In the genomic region with DNA sequence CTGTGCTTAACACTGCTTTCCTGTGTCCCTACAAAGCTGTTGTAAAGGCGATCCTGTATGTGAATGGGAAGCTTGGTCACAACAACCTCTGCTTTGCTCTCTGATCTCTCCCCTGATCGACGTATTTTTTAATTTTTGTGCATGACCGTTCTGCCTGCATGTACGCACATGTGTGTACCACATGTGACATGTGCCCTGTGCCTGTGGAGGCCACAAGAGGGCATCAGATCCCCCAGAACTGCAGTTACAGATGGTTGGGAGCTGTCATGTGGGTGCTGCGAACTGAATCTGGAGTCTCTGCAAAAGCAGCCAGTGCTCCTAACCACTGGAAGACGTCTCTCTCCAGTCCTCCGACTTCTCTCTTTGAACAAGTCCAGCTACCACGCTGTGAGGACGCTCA, we compare ENCODE assay signal across 29 mouse cellular contexts. TPM values are rescaled to one million over a fixed set of nuclear protein-coding genes. Genes with fewer than 3 reads are reported as not detected.
DNase-seq lines count a peak whose midpoint lies in the region; ATAC-seq and TF ChIP-seq lines count a peak whose summit lies in the region.
"Had no signal": no experiment of that assay in that cellular context is flagged by ENCODE, and none has a peak within 500 bp of the region (broad histone marks: within the 10 kb centered on the region; RNA-seq: fewer than 3 reads in every experiment).

No protein-coding gene starts in this region.

- 0 out of 2 replicates have a peak, but pooled peaks have one; percentile 17 for ATAC-seq in megakaryocyte progenitor cell, adult 5-6 weeks (replicated peaks; ENCODE audit: poor library complexity)
- ATAC-seq: forebrain, embryonic 15.5 days had no signal

- peaks cover 2% of the 10 kb centered on the region; the same call in 1 of the 2 replicates for H3K36me3 ChIP-seq in kidney, adult 2 months (ENCODE audit: control insufficient read depth, insufficient read depth, low read length)
- peaks cover 14 to 58% of the 10 kb centered on the region in 2 experiments for H3K36me3 ChIP-seq in MEL (ENCODE audit: control insufficient read depth in 1 of 2, insufficient read depth in 2 of 2, low read length in 2 of 2)

- no peak for DNase-seq in kidney, adult 2 months
- no peak for DNase-seq in kidney, adult 11 months
- no peak for DNase-seq in lung, adult 2 months
- DNase-seq in lung, postnatal 25 days (ENCODE audit: low spot score), result no peak
- DNase-seq in MEL (ENCODE audit: low read depth, low spot score), result peak; percentile 44
- DNase-seq in left cerebral cortex, adult 18-20 months (ENCODE audit: low spot score in 2 of 2), result no peak
- DNase-seq: adrenal gland, postnatal 36 days; cerebellum, adult 11 months; cerebellum, adult 9-11 months; gastrocnemius, postnatal 10 days; heart, adult 11 months; heart, postnatal 14 days; kidney, adult 9 months; kidney, postnatal 36 days; right cerebral cortex, postnatal 14 days; spleen, adult 18-20 months had no signal

- WGBS in kidney, adult 2 months, result 95% methylated on average over 10 of the region's 10 CpGs
- 96% methylated on average over 10 of the region's 10 CpGs for WGBS in lung, adult 2 months

- TF ChIP-seq CTCF in kidney, adult 2 months (conservative IDR thresholded peaks at IDR 0.05; ENCODE audit: insufficient read depth, insufficient read length, low read depth, low read length), result peak; percentile 23; the same call in 1 of the 2 replicates
- 0 out of 2 replicates have a peak, but pooled peaks have one; percentile 1 for TF ChIP-seq CTCF in lung, adult 2 months (IDR thresholded peaks at IDR 0.05; ENCODE audit: insufficient read depth, low read length)
- peak; percentile 34 to 60 (median 39); a peak in 5 of 6 replicates for TF ChIP-seq CTCF in MEL (IDR thresholded peaks at IDR 0.05 in 2 of 3, conservative IDR thresholded peaks at IDR 0.05 in 1 of 3; ENCODE audit: control insufficient read depth in 1 of 3, insufficient read depth in 1 of 3, low read depth in 2 of 3, low read length in 3 of 3, poor library complexity in 1 of 3, severe bottlenecking in 1 of 3)

- no peaks in the 10 kb centered on the region for H3K27me3 ChIP-seq in kidney, adult 2 months (replicated peaks; ENCODE audit: control insufficient read depth, insufficient read depth, low read length)
- no peaks in the 10 kb centered on the region for H3K27me3 ChIP-seq in MEL (ENCODE audit: control insufficient read depth in 1 of 2, insufficient read depth in 2 of 2, low read length in 2 of 2)
- H3K27me3 ChIP-seq: CH12.LX; embryonic facial prominence, embryonic 15.5 days; forebrain, embryonic 15.5 days; heart, embryonic 13.5 days; hindbrain, embryonic 13.5 days; lung, embryonic 15.5 days; midbrain, embryonic 12.5 days had no signal

- no peak for TF ChIP-seq POLR2A in kidney, adult 2 months (IDR thresholded peaks at IDR 0.05; ENCODE audit: low read depth, low read length)
- TF ChIP-seq POLR2A in lung, adult 2 months (IDR thresholded peaks at IDR 0.05; ENCODE audit: borderline replicate concordance, extremely low read depth, low read depth, low read length), result no peak
- TF ChIP-seq POLR2A in MEL (IDR thresholded peaks at IDR 0.05; ENCODE audit: control insufficient read depth in 1 of 2, insufficient read depth in 1 of 2, low read depth in 1 of 2, low read length in 2 of 2, poor library complexity in 1 of 2), result no peak

- H3K9me3 ChIP-seq in MEL (replicated peaks; ENCODE audit: insufficient read depth, low read length), result no peaks in the 10 kb centered on the region
- H3K9me3 ChIP-seq: embryonic facial prominence, embryonic 15.5 days; forebrain, embryonic 15.5 days; heart, embryonic 13.5 days; hindbrain, embryonic 13.5 days; lung, embryonic 15.5 days; midbrain, embryonic 12.5 days had no signal

- TF ChIP-seq RAD21 in MEL (IDR thresholded peaks at IDR 0.05; ENCODE audit: low read depth, low read length), result peak; percentile 5; the same call in 1 of the 2 replicates

- TF ChIP-seq EP300 in MEL (IDR thresholded peaks at IDR 0.05; ENCODE audit: low read depth in 1 of 2, low read length in 2 of 2), result no peak

- no peak overlapping the region for H3K9ac ChIP-seq in MEL (ENCODE audit: control insufficient read depth, low read depth, low read length, poor library complexity, severe bottlenecking)
- H3K9ac ChIP-seq: embryonic facial prominence, embryonic 15.5 days; forebrain, embryonic 15.5 days; heart, embryonic 13.5 days; hindbrain, embryonic 13.5 days; lung, embryonic 15.5 days; midbrain, embryonic 12.5 days had no signal

- peaks cover 20% of the 10 kb centered on the region for H3K79me2 ChIP-seq in MEL (ENCODE audit: control insufficient read depth, insufficient read depth, low read length, poor library complexity)

- no peak overlapping the region for H3K27ac ChIP-seq in kidney, adult 2 months (ENCODE audit: insufficient read depth, low read depth, low read length)
- no peak overlapping the region for H3K27ac ChIP-seq in MEL (ENCODE audit: control insufficient read depth, low read depth, low read length)
- H3K27ac ChIP-seq: embryonic facial prominence, embryonic 15.5 days; forebrain, embryonic 15.5 days; heart, embryonic 13.5 days; hindbrain, embryonic 13.5 days; left cerebral cortex, adult 2 months; lung, embryonic 15.5 days; midbrain, embryonic 12.5 days had no signal

- H3K4me3 ChIP-seq in kidney, adult 2 months (ENCODE audit: insufficient read depth, low read depth, low read length), result no peak overlapping the region
- no peak overlapping the region for H3K4me3 ChIP-seq in lung, adult 2 months (replicated peaks; ENCODE audit: extremely low read depth, low read depth, low read length)
- no peak overlapping the region for H3K4me3 ChIP-seq in MEL (ENCODE audit: control insufficient read depth in 1 of 2, insufficient read depth in 1 of 2, low read depth in 2 of 2, low read length in 2 of 2)
- H3K4me3 ChIP-seq: embryonic facial prominence, embryonic 15.5 days; forebrain, embryonic 15.5 days; heart, embryonic 13.5 days; hindbrain, embryonic 13.5 days; left cerebral cortex, adult 2 months; lung, embryonic 15.5 days; midbrain, embryonic 12.5 days had no signal

- 0 out of 2 replicates have a peak, but pooled peaks cover 2% of the 10 kb centered on the region for H3K4me1 ChIP-seq in kidney, adult 2 months (ENCODE audit: control insufficient read depth, insufficient read depth, low read length)
- H3K4me1 ChIP-seq in lung, adult 2 months (ENCODE audit: control insufficient read depth, insufficient read depth, low read length), result no peaks in the 10 kb centered on the region
- H3K4me1 ChIP-seq in MEL (ENCODE audit: control insufficient read depth in 1 of 2, insufficient read depth in 2 of 2, low read length in 2 of 2), result peaks cover 3 to 16% of the 10 kb centered on the region in 2 experiments; a peak in 3 of 4 replicates
- H3K4me1 ChIP-seq: forebrain, embryonic 15.5 days; lung, embryonic 15.5 days; midbrain, embryonic 12.5 days had no signal

TF ChIP-seq in MEL, 35 proteins besides CTCF, POLR2A, EP300 and RAD21:
- TF ChIP-seq MAX (IDR thresholded peaks at IDR 0.05; ENCODE audit: low read length) (peak; percentile 42; the same call in 1 of the 2 replicates), UBTF (IDR thresholded peaks at IDR 0.05; ENCODE audit: borderline replicate concordance, insufficient read depth, low read depth, low read length) (no peak), SMC3 (IDR thresholded peaks at IDR 0.05; ENCODE audit: low read depth, low read length) (peak; percentile 37), GATA1 (IDR thresholded peaks at IDR 0.05; ENCODE audit: low read depth, low read length) (no peak), MYC (IDR thresholded peaks at IDR 0.05; ENCODE audit: low read depth, low read length) (peak; percentile 56; the same call in 1 of the 2 replicates), SIN3A (IDR thresholded peaks at IDR 0.05; ENCODE audit: low read length) (0 out of 2 replicates have a peak, but pooled peaks have one; percentile 24), MXI1 (IDR thresholded peaks at IDR 0.05; ENCODE audit: low read depth, low read length) (peak; percentile 46; the same call in 1 of the 2 replicates)

RNA-seq across cellular contexts. Expression of gene Gpi1, which starts 7.8 kb away (rescaled TPM):
- 413 and 444 TPM in 2 replicates for polyA plus RNA-seq in kidney, adult 2 months (2012; rRNA removed)
- 164 and 199 TPM in 2 replicates for polyA plus RNA-seq in lung, adult 2 months (2012; rRNA removed)
- 270 and 388 TPM in 2 replicates for total RNA-seq in MEL (2012; rRNA removed)
- 1,000 to 10,000 TPM in 1 of 2 experiments, 100 to 1,000 TPM in 1; 727 to 1,355 TPM for polyA plus RNA-seq in MEL (2012; ENCODE audit: insufficient read depth in 1 of 2, insufficient read length in 2 of 2, low read depth in 1 of 2, low replicate concordance in 2 of 2, missing spikeins in 1 of 2)
- total RNA-seq in megakaryocyte progenitor cell, adult 5-6 weeks (2015), result 573 and 626 TPM in 2 replicates
- total RNA-seq in megakaryocyte progenitor cell, adult 5-6 weeks (2017), result 615 and 714 TPM in 2 replicates
- 100 to 1,000 TPM; 662 to 699 TPM for total RNA-seq in left cerebral cortex, adult 18-20 months (2021)

RNA-seq across cellular contexts. Expression of gene Pdcd2l, which starts 25.9 kb away (rescaled TPM):
- 22.8 and 25.1 TPM in 2 replicates for polyA plus RNA-seq in kidney, adult 2 months (2012; rRNA removed)
- polyA plus RNA-seq in lung, adult 2 months (2012; rRNA removed), result 19.1 and 23.7 TPM in 2 replicates
- total RNA-seq in MEL (2012; rRNA removed), result 25.7 and 29.5 TPM in 2 replicates
- 10 to 100 TPM in 1 of 2 experiments, not detected in 1; 26.6 TPM for polyA plus RNA-seq in MEL (2012; ENCODE audit: insufficient read depth in 1 of 2, insufficient read length in 2 of 2, low read depth in 1 of 2, low replicate concordance in 2 of 2, missing spikeins in 1 of 2)
- 25.2 and 32.9 TPM in 2 replicates for total RNA-seq in megakaryocyte progenitor cell, adult 5-6 weeks (2015)
- 33.0 and 42.0 TPM in 2 replicates for total RNA-seq in megakaryocyte progenitor cell, adult 5-6 weeks (2017)
- total RNA-seq in left cerebral cortex, adult 18-20 months (2021), result 10 to 100 TPM; 20.6 to 24.0 TPM

RNA-seq across cellular contexts. Expression of gene Gm6096, which starts 28.5 kb away (rescaled TPM):
- not detected in 2 replicates for polyA plus RNA-seq in kidney, adult 2 months (2012; rRNA removed)
- not detected in 2 replicates for polyA plus RNA-seq in lung, adult 2 months (2012; rRNA removed)
- total RNA-seq in MEL (2012; rRNA removed), result not detected in 2 replicates
- polyA plus RNA-seq in MEL (2012; ENCODE audit: insufficient read depth in 1 of 2, insufficient read length in 2 of 2, low read depth in 1 of 2, low replicate concordance in 2 of 2, missing spikeins in 1 of 2), result not detected
- total RNA-seq in megakaryocyte progenitor cell, adult 5-6 weeks (2015), result not detected in 2 replicates
- total RNA-seq in megakaryocyte progenitor cell, adult 5-6 weeks (2017), result not detected in 2 replicates
- not detected for total RNA-seq in left cerebral cortex, adult 18-20 months (2021)
- total RNA-seq: adrenal gland, postnatal 36 days; CH12.LX; common myeloid progenitor, adult 5-6 weeks; gastrocnemius, postnatal 10 days; heart, postnatal 14 days; left cerebral cortex, adult 2 months; left cerebral cortex, postnatal 36 days; megakaryocyte, adult 5-6 weeks had no signal
- polyA plus RNA-seq: embryonic facial prominence, embryonic 15.5 days; forebrain, embryonic 15.5 days; hindbrain, embryonic 13.5 days; testis, adult 2 months had no signal

RNA-seq across cellular contexts. Expression of gene Uba2, which starts 52.9 kb away (rescaled TPM):
- polyA plus RNA-seq in kidney, adult 2 months (2012; rRNA removed), result 28.4 and 32.7 TPM in 2 replicates
- polyA plus RNA-seq in lung, adult 2 months (2012; rRNA removed), result 23.9 and 42.1 TPM in 2 replicates
- total RNA-seq in MEL (2012; rRNA removed), result 207 and 210 TPM in 2 replicates
- polyA plus RNA-seq in MEL (2012; ENCODE audit: insufficient read depth in 1 of 2, insufficient read length in 2 of 2, low read depth in 1 of 2, low replicate concordance in 2 of 2, missing spikeins in 1 of 2), result 100 to 1,000 TPM in 1 of 2 experiments, not detected in 1; 201 TPM
- 180 and 208 TPM in 2 replicates for total RNA-seq in megakaryocyte progenitor cell, adult 5-6 weeks (2015)
- total RNA-seq in megakaryocyte progenitor cell, adult 5-6 weeks (2017), result 184 and 193 TPM in 2 replicates
- 10 to 100 TPM; 82.9 to 92.9 TPM for total RNA-seq in left cerebral cortex, adult 18-20 months (2021)
